Mouse (Mus musculus) testis, postnatal 14 days (tissue): ENCODE measurements around the gene Olfr1184.
"Not testable (repeated sequence)": the region's sequence is repeated elsewhere in the genome, so short reads cannot be mapped to it uniquely, and the experiment has no call there.

Experiments
- DNase-seq: peaks from one replicate; pipeline ENCODE4 v3.0.0; 2021; ENCODE audit warnings: low spot score

Olfr1184 gene

DNA sequence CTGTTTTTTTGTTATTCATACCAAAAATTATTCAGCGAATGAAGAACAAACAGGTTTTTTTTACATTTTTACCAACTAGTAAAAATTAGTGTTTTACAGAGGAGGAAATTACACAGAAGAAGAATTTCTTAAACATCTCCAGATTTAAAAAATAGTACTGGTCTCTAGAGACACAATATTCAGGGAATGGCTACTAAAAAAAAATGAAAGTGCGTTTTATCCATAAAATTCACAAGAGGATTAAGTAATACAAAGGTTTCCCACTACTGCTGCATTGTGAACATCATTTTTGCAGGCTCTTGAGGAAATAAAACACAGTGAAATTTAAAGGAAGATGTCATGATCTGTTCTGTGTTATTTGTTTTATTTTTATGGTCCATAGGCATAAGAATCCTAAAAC lies at the start of gene Olfr1184:
TSS of gene Olfr1184 (plus strand) at position 301 of the 400 bp plus-strand sequence.
- no peak for DNase-seq

DNA sequence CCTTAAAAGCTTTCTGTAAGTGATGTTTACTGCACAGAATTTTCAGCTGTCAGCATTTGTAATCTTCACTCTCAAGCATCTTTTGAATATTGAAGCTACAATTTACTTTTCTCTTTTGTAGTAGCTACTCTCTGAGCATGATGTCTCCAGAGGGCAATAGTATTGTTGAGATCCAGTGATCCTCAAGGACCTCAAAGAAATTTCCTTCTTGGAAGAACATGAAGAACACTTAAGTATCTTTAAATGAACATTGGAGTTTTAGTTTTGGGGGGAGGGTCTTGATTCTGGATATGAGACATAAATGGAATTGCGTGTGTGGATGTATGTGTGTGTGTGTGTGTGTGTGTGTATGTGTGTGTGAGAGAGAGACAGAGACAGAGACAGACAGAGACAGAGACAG lies 34.4 kb upstream of the Olfr1184 start, which contains the start of gene Gm13757:
TSS of gene Gm13757 (minus strand) at position 101 of the 400 bp plus-strand sequence.
- DNase-seq = no peak

DNA sequence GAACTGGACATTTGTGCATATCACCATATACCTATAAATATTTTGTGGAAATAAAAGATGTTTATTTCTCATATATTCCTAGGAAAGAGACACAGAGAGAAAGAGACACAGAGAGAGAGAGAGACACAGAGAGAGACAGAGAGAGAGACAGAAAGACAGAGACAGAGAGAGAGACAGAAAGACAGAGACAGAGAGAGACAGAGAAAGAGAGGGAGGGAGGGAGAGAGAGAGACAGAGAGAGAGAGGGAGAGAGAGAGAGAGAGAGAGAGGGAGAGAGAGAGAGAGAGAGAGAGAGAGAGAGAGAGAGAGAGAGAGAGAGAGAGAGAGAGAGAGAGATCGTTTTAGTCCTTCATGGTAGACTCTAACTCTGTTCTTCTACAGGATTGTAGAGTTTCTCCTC lies 28.8 kb upstream of the Olfr1184 start, which contains the start of gene Olfr1183:
TSS of gene Olfr1183 (plus strand) at position 301 of the 400 bp plus-strand sequence.
- DNase-seq = not testable (repeated sequence)

DNA sequence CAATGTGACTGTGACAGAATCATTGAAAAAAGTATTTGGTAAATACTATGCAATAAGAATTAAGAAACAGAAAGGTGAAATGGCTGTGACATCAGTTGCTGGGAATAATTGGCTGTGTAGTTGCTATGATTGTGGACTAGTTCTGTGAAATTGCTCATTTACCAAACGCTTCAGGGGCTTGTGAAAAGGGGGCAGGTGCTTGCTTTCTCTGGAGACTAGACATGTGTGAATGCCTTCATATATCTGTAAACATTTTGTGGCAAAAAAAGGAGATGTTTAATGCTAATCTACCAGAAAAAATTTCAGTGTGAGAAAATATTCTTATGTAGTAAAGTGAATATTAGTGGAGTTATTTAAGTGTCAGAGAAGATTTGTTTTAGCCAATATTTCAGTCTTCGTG lies 9.6 kb downstream of the Olfr1184 start, which contains the start of gene Olfr1185-ps1:
TSS of gene Olfr1185-ps1 (plus strand) at position 301 of the 400 bp plus-strand sequence.
- DNase-seq = no peak

DNA sequence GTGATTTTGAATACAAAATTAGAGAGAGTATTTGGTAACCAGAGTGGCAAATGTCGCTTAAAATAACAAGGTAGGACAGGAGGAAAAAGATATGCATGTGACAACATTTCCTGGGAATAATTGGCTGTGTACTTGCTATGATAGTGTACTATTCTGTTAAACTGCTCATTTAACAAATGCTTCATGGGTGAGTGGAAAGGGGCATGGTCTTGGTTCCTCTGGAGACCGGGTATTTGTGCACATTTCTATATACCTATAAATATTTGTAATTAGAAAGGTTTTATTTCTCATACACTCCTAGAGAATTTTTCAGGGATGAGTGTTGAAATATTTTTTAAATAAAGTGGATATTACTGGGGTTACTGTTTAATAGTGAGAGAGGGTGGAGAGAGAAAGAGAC lies 34.9 kb downstream of the Olfr1184 start, which contains the start of gene Olfr1186:
TSS of gene Olfr1186 (plus strand) at position 301 of the 400 bp plus-strand sequence.
- DNase-seq = no peak

DNA sequence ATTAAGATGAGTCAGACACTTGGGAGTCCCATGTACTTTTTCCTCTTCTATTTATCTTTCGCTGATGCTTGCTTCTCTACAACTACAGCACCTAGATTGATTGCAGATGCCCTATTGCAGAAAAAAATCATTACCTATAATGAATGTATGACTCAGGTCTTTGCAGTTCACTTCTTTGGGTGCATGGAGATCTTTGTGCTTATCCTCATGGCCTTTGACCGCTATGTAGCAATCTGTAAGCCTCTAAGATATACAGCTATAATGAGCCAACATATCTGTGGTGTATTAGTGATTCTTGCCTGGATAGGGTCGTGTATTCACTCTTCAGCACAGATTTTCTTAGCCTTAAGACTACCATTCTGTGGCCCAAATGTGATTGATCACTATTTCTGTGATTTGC lies 42.3 kb downstream of the Olfr1184 start:
- DNase-seq = no peak
